Mouse (Mus musculus) cortical plate, adult 2 months (tissue): ENCODE results near the gene Lrrc23. TPM values are rescaled to one million over a fixed set of nuclear protein-coding genes. Genes with fewer than 3 reads are reported as not detected.

Source experiments
- H3K27ac ChIP-seq: fragments of 200-500 bp; 2 replicates; pipeline ENCODE4 v1.5.1; 2012; ENCODE audit warnings: low read length, control low read depth, inconsistent platforms; ENCODE audit not compliant: insufficient read depth
- H3K4me1 ChIP-seq: fragments of 200-500 bp; 2 replicates; pipeline ENCODE4 v1.6.1; 2011; ENCODE audit warnings: low read length; ENCODE audit not compliant: control insufficient read depth, insufficient read depth
- H3K4me3 ChIP-seq: fragments of 200-500 bp; 2 replicates; pipeline ENCODE4 v1.5.1; 2011; ENCODE audit warnings: mild to moderate bottlenecking, low read length, control low read depth; ENCODE audit not compliant: insufficient read depth
- CTCF ChIP-seq: fragments of 200-500 bp; IDR thresholded peaks from 2 replicates; pipeline ENCODE4 v1.5.1; 2011; ENCODE audit warnings: mild to moderate bottlenecking, control low read depth, low read length; ENCODE audit not compliant: insufficient read depth; ENCODE audit errors: extremely low read depth
- polyA plus RNA-seq: library from polyadenylated mRNA; depleted of rRNA; stranded (reverse); fragments of >200 nt; gene quantifications from 2 replicates; pipeline ENCODE4 v1.2.3, GENCODE M21; 2012; rRNA removed

Gene Lrrc23
- polyA plus RNA-seq, 1 experiment = 5.0 TPM

DNA sequence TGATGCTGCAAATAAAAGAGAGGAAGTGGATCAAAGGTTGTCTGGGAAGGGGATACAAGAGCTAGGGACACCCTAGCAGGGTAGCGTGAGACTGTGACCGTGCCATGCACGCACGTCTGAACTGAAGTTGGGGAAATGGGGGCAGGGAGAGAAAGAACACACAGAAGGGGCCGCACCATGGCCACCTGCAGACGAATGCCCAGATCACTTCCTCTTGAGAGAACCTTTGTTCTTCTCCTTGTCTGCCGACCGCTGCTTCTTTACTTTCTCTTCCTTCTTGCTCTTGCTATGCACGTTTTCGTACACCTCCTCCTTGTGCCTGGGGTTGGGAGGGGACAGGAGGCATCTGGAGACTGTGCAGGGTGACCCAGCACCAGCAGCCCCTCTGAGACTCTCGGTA is 58.6 kb downstream of the Lrrc23 start:
- no peak for TF ChIP-seq CTCF
- Histone ChIP-seq H3K4me1 (no peaks in the 10 kb centered on the region), H3K27ac (no peak overlapping the region), H3K4me3 (no peak overlapping the region)

Other genes with a start within 250 kb of the Lrrc23 start
- 4.0 and 4.4 TPM in 2 replicates for gene C1s1, start 237.4 kb downstream of the Lrrc23 start, polyA plus RNA-seq
- not detected in 2 replicates for gene C1rb, start 209.4 kb downstream of the Lrrc23 start, polyA plus RNA-seq
- gene C1s2, start 143.6 kb downstream of the Lrrc23 start, polyA plus RNA-seq = 0.29 and 0.34 TPM in 2 replicates
- gene Lpcat3, start 116.7 kb downstream of the Lrrc23 start, polyA plus RNA-seq = 45.3 and 47.6 TPM in 2 replicates
- gene Emg1, start 67.5 kb downstream of the Lrrc23 start, polyA plus RNA-seq = 57.3 and 58.3 TPM in 2 replicates
- gene Phb2, start 67.4 kb downstream of the Lrrc23 start, polyA plus RNA-seq = 104 and 105 TPM in 2 replicates
- gene Ptpn6, start 41.0 kb downstream of the Lrrc23 start, polyA plus RNA-seq = 6.3 and 6.5 TPM in 2 replicates
- 340 and 352 TPM in 2 replicates for gene Grcc10, start 38.4 kb downstream of the Lrrc23 start, polyA plus RNA-seq
- gene Gm45234, start 23.7 kb downstream of the Lrrc23 start, polyA plus RNA-seq = not detected in 2 replicates
- 60.7 and 63.3 TPM in 2 replicates for gene Atn1, start 23.2 kb downstream of the Lrrc23 start, polyA plus RNA-seq
- 741 and 755 TPM in 2 replicates for gene Eno2, start 10.1 kb downstream of the Lrrc23 start, polyA plus RNA-seq
- gene Spsb2, start 28.9 kb upstream of the Lrrc23 start, polyA plus RNA-seq = 4.4 and 4.8 TPM in 2 replicates
- gene Tpi1, start 34.6 kb upstream of the Lrrc23 start, polyA plus RNA-seq = 1,059 and 1,064 TPM in 2 replicates
- gene Usp5, start 49.8 kb upstream of the Lrrc23 start, polyA plus RNA-seq = 151 and 152 TPM in 2 replicates
- gene Cdca3, start 49.8 kb upstream of the Lrrc23 start, polyA plus RNA-seq = 2.3 and 2.4 TPM in 2 replicates
- gene Gnb3, start 60.5 kb upstream of the Lrrc23 start, polyA plus RNA-seq = 0.17 and 0.25 TPM in 2 replicates
- gene P3h3, start 78.0 kb upstream of the Lrrc23 start, polyA plus RNA-seq = 59.6 and 66.5 TPM in 2 replicates
- gene Gpr162, start 84.3 kb upstream of the Lrrc23 start, polyA plus RNA-seq = 163 and 187 TPM in 2 replicates
- 1.1 and 4.7 TPM in 2 replicates for gene Cd4, start 108.5 kb upstream of the Lrrc23 start, polyA plus RNA-seq
- 5.1 and 6.5 TPM in 2 replicates for gene Lag3, start 132.0 kb upstream of the Lrrc23 start, polyA plus RNA-seq
- gene Ptms, start 140.4 kb upstream of the Lrrc23 start, polyA plus RNA-seq = 1,375 and 1,380 TPM in 2 replicates
- gene Mlf2, start 151.7 kb upstream of the Lrrc23 start, polyA plus RNA-seq = 732 and 737 TPM in 2 replicates
- 279 and 280 TPM in 2 replicates for gene Cops7a, start 185.8 kb upstream of the Lrrc23 start, polyA plus RNA-seq
- gene Pianp, start 217.0 kb upstream of the Lrrc23 start, polyA plus RNA-seq = 157 and 164 TPM in 2 replicates
- 46.9 and 51.6 TPM in 2 replicates for gene Zfp384, start 229.4 kb upstream of the Lrrc23 start, polyA plus RNA-seq